Mouse (Mus musculus): Measurements from ENCODE around the gene Krtcap2.

DNA sequence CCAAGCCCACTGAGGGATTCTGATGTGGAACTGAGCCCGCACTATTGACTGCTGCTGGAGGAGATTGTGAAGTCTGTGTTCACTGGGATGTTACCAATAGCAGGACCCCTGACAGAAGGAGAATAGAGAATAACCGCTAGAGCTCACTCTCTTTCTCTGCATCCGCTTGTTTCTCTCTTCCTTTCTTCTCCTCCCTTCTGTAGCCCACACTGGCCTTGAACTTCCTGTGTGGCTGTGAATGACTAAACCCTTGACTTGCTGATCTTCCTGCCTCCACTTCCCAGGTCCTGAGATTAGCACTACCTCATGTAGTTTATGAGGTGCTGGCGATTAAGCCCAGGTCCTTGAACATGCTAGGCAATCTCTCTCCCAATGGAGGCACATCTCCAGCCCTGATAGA is 1.7 kb downstream of the Krtcap2 start:
- no peak for TF ChIP-seq CTCF (IDR thresholded peaks at IDR 0.05; ENCODE audit: insufficient read depth, low read length)
- no peak for TF ChIP-seq POLR2A (IDR thresholded peaks at IDR 0.05; ENCODE audit: borderline replicate concordance, extremely low read depth, low read depth, low read length)

All from lung, adult 2 months (tissue).